Mouse (Mus musculus): Measurements from ENCODE around the gene Map2k2.
"Not testable (repeated sequence)": the region's sequence is repeated elsewhere in the genome, so short reads cannot be mapped to it uniquely, and the experiment has no call there.

Gene Map2k2

GRCm38 (mm10) chr10:81169411-81169900 lies 63.7 kb downstream of the Map2k2 start:
- peak; percentile 82 for DNase-seq (ENCODE audit: low read depth, low spot score)
- not testable (repeated sequence) for H3K36me3 ChIP-seq (ENCODE audit: control insufficient read depth, insufficient read depth, low read length, poor library complexity, severe bottlenecking); H3K27me3 ChIP-seq (ENCODE audit: control insufficient read depth, insufficient read depth, low read length, poor library complexity, severe bottlenecking)

- DNase-seq (ENCODE audit: low read depth, low spot score): peak; percentile 90
- Histone ChIP-seq H3K27me3 (ENCODE audit: control insufficient read depth, insufficient read depth, low read length, poor library complexity, severe bottlenecking) (no peaks in the 10 kb centered on the region), H3K36me3 (ENCODE audit: control insufficient read depth, insufficient read depth, low read length, poor library complexity, severe bottlenecking) (peaks cover 7% of the 10 kb centered on the region; the same call in 1 of the 2 replicates)
Observed at GRCm38 (mm10) chr10:81173132-81173531, 67.4 kb downstream of the Map2k2 start.

DNA sequence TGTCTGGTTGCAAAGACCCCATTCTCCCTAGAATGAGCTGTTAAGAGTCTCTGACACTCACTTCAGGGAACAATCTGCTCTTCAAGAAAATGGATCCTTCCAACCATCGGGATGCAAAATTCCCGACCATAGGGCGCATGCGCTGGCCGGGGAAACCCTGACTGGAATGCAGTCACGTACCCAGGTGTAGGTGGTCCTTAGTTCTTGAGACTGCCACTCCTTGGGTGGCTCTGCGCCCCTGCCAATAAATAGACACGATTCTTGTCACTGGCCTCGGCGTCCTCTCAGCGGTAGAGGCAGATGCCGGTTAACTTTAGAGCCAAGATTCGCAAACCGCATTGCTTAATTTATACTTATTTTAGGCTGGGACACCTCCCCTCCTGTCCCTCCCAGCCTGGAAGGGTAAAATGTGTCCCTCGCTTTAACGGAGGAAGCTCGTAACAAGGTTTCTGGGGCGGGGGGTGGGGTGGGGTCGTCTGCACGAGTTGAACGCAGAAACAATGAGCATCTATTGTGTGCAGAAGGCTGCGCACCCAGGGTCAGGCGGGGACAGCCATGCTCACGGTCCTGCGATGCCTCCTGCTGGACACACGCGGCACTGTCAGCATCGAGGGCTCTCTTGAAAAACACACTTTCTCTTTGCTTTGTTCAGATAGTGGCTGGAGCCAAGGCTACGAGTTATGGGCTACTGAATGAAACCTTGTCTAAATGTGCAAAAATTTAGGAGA lies 69.1 kb downstream of the Map2k2 start:
- Histone ChIP-seq H3K36me3 (ENCODE audit: control insufficient read depth, insufficient read depth, low read length, poor library complexity, severe bottlenecking) (peaks cover 22% of the 10 kb centered on the region), H3K27me3 (ENCODE audit: control insufficient read depth, insufficient read depth, low read length, poor library complexity, severe bottlenecking) (no peaks in the 10 kb centered on the region)
- DNase-seq (ENCODE audit: low read depth, low spot score): peak; percentile 93

- H3K36me3 ChIP-seq (ENCODE audit: control insufficient read depth, insufficient read depth, low read length, poor library complexity, severe bottlenecking): peaks cover 24% of the 10 kb centered on the region
- not testable (repeated sequence) for H3K27me3 ChIP-seq (ENCODE audit: control insufficient read depth, insufficient read depth, low read length, poor library complexity, severe bottlenecking); DNase-seq (ENCODE audit: low read depth, low spot score)
Observed at GRCm38 (mm10) chr10:81175345-81175701, 69.6 kb downstream of the Map2k2 start.

DNA sequence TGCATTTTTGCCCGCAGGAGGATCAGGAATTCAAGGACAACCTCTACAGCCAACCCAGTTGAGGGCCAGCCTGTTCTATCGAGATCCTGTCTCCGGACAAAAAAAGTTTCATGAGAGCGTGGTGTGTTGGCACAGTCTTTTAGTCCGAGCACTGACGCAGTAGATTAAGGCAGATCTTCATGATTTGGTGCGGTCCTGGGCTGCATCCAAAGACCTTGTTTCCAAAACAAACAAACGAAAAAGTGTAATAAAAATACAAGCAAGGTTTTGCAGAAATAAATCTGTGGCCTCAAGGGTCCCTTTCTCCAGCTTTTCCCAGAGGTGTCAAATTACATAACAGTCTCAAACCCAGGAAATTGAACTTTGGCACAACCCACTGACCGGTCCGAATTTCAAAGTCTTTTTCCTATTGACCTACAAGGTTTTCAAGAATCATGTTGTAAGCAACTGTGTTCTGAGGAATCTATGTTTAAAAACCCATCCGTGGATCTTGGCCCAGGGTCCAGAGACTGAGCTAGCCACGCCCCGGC lies 70.3 kb downstream of the Map2k2 start:
- Histone ChIP-seq H3K27me3 (ENCODE audit: control insufficient read depth, insufficient read depth, low read length, poor library complexity, severe bottlenecking) (no peaks in the 10 kb centered on the region), H3K36me3 (ENCODE audit: control insufficient read depth, insufficient read depth, low read length, poor library complexity, severe bottlenecking) (peaks cover 29% of the 10 kb centered on the region)
- DNase-seq (ENCODE audit: low read depth, low spot score): no peak

DNA sequence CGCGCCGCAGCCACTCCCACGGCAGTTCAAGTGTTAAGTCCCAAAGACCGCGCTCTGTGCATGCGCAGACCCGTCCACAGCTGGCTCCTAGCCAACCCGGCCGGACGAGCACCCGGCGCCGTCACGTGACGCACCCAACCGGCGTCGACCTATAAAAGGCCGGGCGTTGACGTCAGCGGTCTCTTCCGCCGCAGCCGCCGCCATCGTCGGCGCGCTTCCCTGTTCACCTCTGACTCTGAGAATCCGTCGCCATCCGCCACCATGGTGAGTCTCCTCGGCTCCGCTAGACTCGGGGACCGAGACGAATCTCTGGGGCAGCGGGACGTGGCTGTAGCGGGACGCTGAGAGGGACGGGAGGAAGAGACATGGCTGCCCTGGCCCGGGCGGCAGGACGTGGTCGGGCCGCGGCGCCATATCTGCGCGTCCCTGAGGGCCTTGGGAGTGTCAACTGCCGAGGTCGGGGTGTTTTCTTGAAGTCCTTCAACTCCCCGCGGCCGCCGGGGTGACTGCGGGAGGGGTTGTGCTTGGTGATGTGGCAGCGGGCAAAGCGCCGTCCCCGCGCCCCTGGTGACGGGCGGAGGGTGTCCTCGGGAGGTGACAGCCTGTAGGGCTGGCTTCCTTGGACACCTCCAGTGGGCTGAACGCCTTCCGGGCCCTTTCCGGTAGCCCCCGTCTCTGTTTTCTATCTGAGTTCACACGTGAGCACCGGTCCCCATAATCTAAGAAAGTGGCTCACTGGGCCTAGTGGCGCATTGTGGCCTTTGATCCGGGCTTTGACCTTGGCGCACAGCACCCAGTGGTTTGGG lies 71.0 kb downstream of the Map2k2 start, which contains the start of gene Eef2:
Gene Eef2, plus strand, starts transcription at position 166 of the 806 bp plus-strand sequence.
- H3K27me3 ChIP-seq (ENCODE audit: control insufficient read depth, insufficient read depth, low read length, poor library complexity, severe bottlenecking): no peaks in the 10 kb centered on the region
- H3K36me3 ChIP-seq (ENCODE audit: control insufficient read depth, insufficient read depth, low read length, poor library complexity, severe bottlenecking): peaks cover 35% of the 10 kb centered on the region
- peak; percentile 99 for DNase-seq (ENCODE audit: low read depth, low spot score)

DNA sequence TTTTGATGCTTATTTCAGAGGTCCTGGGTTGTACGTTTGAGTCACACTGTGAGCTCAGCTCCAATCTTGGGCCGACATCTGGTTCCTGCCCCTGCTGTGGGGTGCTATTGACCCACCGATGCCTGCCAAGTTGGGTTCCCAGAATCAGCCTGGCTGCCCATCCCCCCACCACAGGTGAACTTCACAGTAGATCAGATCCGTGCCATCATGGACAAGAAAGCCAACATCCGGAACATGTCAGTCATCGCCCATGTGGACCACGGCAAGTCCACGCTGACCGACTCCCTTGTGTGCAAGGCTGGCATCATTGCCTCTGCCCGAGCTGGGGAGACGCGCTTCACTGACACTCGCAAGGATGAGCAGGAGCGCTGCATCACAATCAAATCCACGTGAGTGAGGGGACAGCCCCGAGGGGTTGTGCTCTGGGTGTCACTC lies 71.8 kb downstream of the Map2k2 start:
- peak; percentile 57 for DNase-seq (ENCODE audit: low read depth, low spot score)
- no peaks in the 10 kb centered on the region for H3K27me3 ChIP-seq (ENCODE audit: control insufficient read depth, insufficient read depth, low read length, poor library complexity, severe bottlenecking)
- H3K36me3 ChIP-seq (ENCODE audit: control insufficient read depth, insufficient read depth, low read length, poor library complexity, severe bottlenecking): peaks cover 36% of the 10 kb centered on the region

DNA sequence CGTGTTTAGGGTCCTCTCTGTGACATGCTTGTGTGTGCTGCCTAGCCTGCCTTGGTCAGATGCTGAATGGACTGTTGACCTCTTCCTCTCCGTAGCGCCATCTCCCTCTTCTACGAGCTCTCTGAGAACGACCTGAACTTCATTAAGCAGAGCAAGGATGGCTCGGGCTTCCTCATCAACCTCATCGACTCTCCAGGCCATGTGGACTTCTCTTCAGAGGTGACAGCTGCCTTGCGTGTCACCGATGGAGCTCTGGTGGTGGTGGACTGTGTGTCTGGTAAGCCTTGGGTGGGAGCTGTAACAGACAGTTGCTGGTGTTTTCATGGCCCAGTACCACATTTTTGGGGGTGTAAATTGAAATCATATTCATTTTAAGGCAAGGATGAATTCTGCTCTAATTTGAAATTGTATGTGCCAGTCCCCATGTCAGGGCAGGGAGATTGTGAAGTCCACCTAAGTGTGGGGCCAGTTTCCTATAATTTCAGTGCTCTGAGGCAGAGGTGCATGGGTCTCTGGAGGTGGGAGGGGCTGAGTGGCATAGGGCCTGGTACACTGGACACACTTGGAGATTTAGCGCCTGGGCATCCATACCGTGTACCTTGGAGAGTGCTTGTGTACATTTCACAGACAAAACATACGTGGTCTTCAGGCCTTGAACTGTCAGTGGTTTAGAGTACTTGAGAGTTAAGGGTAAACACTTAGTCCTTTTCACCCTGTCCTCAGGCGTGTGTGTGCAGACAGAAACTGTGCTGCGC lies 72.4 kb downstream of the Map2k2 start:
- Histone ChIP-seq H3K36me3 (ENCODE audit: control insufficient read depth, insufficient read depth, low read length, poor library complexity, severe bottlenecking) (peaks cover 36% of the 10 kb centered on the region), H3K27me3 (ENCODE audit: control insufficient read depth, insufficient read depth, low read length, poor library complexity, severe bottlenecking) (no peaks in the 10 kb centered on the region)
- DNase-seq (ENCODE audit: low read depth, low spot score): no peak

GRCm38 (mm10) chr10:81178927-81179326 lies 73.2 kb downstream of the Map2k2 start:
- Histone ChIP-seq H3K36me3 (ENCODE audit: control insufficient read depth, insufficient read depth, low read length, poor library complexity, severe bottlenecking) (peaks cover 36% of the 10 kb centered on the region), H3K27me3 (ENCODE audit: control insufficient read depth, insufficient read depth, low read length, poor library complexity, severe bottlenecking) (no peaks in the 10 kb centered on the region)
- DNase-seq (ENCODE audit: low read depth, low spot score): no peak

GRCm38 (mm10) chr10:81179451-81180342 lies 74.0 kb downstream of the Map2k2 start:
- Histone ChIP-seq H3K27me3 (ENCODE audit: control insufficient read depth, insufficient read depth, low read length, poor library complexity, severe bottlenecking) (no peaks in the 10 kb centered on the region), H3K36me3 (ENCODE audit: control insufficient read depth, insufficient read depth, low read length, poor library complexity, severe bottlenecking) (peaks cover 37% of the 10 kb centered on the region)
- peak; percentile 28 for DNase-seq (ENCODE audit: low read depth, low spot score)

DNA sequence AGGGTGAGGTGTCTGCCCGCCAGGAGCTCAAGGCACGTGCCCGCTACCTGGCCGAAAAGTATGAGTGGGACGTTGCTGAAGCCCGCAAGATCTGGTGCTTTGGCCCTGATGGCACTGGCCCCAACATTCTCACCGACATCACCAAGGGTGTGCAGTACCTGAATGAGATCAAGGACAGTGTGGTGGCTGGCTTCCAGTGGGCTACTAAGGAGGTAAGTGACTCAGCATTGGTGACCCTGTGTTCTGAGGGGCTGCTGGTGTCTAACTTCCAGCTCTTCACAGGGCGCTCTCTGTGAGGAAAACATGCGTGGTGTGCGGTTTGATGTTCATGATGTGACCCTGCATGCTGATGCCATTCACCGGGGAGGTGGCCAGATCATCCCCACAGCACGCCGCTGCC lies 75.2 kb downstream of the Map2k2 start:
- peaks cover 38% of the 10 kb centered on the region for H3K36me3 ChIP-seq (ENCODE audit: control insufficient read depth, insufficient read depth, low read length, poor library complexity, severe bottlenecking)
- no peaks in the 10 kb centered on the region for H3K27me3 ChIP-seq (ENCODE audit: control insufficient read depth, insufficient read depth, low read length, poor library complexity, severe bottlenecking)
- no peak for DNase-seq (ENCODE audit: low read depth, low spot score)

DNA sequence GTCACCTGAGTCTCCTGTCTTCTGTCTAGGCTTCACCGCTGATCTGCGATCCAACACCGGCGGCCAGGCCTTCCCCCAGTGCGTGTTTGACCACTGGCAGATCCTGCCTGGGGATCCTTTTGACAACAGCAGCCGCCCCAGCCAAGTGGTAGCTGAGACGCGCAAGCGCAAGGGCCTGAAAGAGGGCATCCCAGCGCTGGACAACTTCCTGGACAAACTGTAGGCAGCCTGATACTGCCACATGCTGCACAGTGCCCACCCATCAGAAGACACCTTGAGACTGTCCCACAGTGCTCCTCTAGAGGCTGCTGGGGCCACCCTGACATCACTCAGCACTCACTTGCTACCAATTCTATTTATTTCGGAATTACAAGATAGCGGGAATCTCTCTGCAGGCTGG lies 76.1 kb downstream of the Map2k2 start:
- peaks cover 38% of the 10 kb centered on the region for H3K36me3 ChIP-seq (ENCODE audit: control insufficient read depth, insufficient read depth, low read length, poor library complexity, severe bottlenecking)
- DNase-seq (ENCODE audit: low read depth, low spot score); H3K27me3 ChIP-seq (ENCODE audit: control insufficient read depth, insufficient read depth, low read length, poor library complexity, severe bottlenecking): not testable (repeated sequence)

- Histone ChIP-seq H3K27me3 (ENCODE audit: control insufficient read depth, insufficient read depth, low read length, poor library complexity, severe bottlenecking) (no peaks in the 10 kb centered on the region), H3K36me3 (ENCODE audit: control insufficient read depth, insufficient read depth, low read length, poor library complexity, severe bottlenecking) (peaks cover 36% of the 10 kb centered on the region)
- DNase-seq (ENCODE audit: low read depth, low spot score): peak; percentile 99
Observed at GRCm38 (mm10) chr10:81182336-81183333, 76.9 kb downstream of the Map2k2 start, which contains the start of gene Dapk3. Gene Dapk3 (plus strand): TSS chr10:81183005.
